Mouse (Mus musculus): ENCODE results near the gene Gorasp1. TPM values are rescaled to one million over a fixed set of nuclear protein-coding genes. Genes with fewer than 3 reads are reported as not detected.

Gene Gorasp1
- polyA plus RNA-seq, 1 experiment from 2014 or later = 25.7 TPM

DNA sequence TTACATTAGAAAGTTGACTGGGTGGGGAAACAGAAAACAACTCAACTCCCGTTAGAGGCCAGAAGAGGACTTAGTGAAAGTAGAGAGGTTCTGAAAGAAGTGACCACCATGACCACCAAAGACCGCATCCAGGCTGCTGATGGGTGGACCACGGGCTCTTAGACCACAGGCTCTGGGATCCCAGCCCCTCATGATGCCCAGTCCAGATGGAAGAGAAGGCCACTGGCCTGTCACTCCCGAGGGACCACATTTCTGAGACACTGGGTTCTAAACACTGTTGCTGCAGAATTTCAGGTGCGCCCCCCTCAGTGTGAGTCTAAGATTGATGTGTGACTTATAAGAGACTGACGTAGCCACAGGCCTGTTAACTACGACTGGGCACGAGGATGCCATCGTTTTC lies 47.9 kb downstream of the Gorasp1 start:
- no peaks in the 10 kb centered on the region for H3K36me3 ChIP-seq
- H3K9ac ChIP-seq (replicated peaks) = no peak overlapping the region
- H3K4me1 ChIP-seq = peaks cover 16% of the 10 kb centered on the region
- no peaks in the 10 kb centered on the region; the same call in 1 of the 2 replicates for H3K27me3 ChIP-seq (replicated peaks)
- no peak overlapping the region for H3K27ac ChIP-seq (replicated peaks)
- no peak overlapping the region for H3K4me2 ChIP-seq
- no peak for ATAC-seq (ENCODE audit: low FRiP score)
- H3K9me3 ChIP-seq (replicated peaks) = no peaks in the 10 kb centered on the region
- H3K4me3 ChIP-seq (replicated peaks) = no peak overlapping the region
- 83% methylated on average over 9 of the region's 9 CpGs for WGBS

DNA sequence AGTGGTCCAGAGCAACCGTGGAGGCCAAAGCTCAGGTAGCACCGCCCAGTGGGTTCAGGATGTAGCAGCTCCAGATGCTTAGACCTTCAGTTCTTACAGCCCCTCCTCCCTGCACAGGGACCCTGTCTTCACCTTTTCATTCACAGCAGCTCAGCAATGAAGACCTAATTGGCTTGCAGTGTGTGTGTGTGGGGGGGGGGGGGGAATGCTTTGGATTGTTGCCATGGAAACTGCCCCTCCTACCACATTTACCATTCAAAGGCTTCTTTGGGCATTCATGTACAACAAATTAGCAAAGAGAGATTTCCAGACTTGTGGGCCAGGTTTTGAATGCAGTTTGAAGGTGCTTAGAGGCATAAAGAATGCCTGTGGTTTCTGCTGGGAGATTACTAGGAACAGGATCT lies 48.5 kb downstream of the Gorasp1 start:
- H3K27me3 ChIP-seq (replicated peaks) = no peaks in the 10 kb centered on the region; the same call in 1 of the 2 replicates
- H3K9ac ChIP-seq (replicated peaks) = no peak overlapping the region
- H3K4me2 ChIP-seq = no peak overlapping the region
- no peak overlapping the region for H3K27ac ChIP-seq (replicated peaks)
- H3K4me3 ChIP-seq (replicated peaks) = no peak overlapping the region
- ATAC-seq (ENCODE audit: low FRiP score) = no peak
- no peaks in the 10 kb centered on the region for H3K36me3 ChIP-seq
- H3K9me3 ChIP-seq (replicated peaks) = no peaks in the 10 kb centered on the region
- 19% methylated on average over 2 of the region's 2 CpGs for WGBS
- H3K4me1 ChIP-seq = peaks cover 13% of the 10 kb centered on the region

DNA sequence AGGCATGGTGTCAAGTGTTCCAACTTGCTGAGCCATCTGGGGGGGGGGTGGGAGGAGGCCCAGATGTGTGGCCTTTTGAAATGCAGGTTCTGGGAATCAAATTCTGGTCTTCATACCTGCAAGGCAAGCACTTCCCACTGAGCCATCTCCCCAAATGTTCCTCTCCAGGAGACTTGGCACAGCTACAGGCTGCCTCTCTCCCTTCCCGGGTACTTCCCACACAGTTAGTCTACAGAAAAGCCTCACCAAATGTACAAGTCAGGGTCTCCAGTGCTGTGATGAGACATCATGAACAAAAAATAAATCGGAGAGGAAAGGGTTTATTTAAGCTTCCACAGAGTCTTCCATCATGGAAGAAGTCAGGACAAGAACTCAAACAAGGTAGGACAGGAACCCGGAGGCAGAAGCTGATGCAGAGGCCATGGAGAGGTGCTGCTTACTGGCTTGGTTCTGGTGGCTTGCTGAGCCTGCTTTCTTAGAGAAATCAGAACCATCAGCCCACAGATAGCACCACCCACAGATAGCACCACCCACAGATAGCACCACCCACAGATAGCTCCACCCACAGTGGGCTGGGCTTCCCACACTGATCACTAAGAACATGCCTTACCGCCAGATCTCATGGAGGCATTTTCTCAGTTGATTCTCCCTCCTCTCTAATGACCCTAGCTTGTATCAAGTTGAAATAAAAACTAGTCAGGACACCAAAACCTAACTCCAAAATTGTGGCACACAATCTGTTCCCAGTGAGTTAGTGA lies 50.0 kb downstream of the Gorasp1 start:
- no peak for ATAC-seq (ENCODE audit: low FRiP score)
- 79% methylated on average over 4 of the region's 4 CpGs for WGBS
- Histone ChIP-seq H3K9me3 (replicated peaks) (no peaks in the 10 kb centered on the region), H3K27ac (replicated peaks) (no peak overlapping the region), H3K9ac (replicated peaks) (no peak overlapping the region), H3K4me2 (no peak overlapping the region), H3K36me3 (no peaks in the 10 kb centered on the region), H3K4me1 (peaks cover 13% of the 10 kb centered on the region), H3K4me3 (replicated peaks) (no peak overlapping the region), H3K27me3 (replicated peaks) (no peaks in the 10 kb centered on the region)

Other genes with a start within 250 kb of the Gorasp1 start
- 4.1 and 4.6 TPM in 2 replicates for gene Scn10a, start 218.2 kb downstream of the Gorasp1 start, polyA plus RNA-seq (2015; fragmentation: Nextera tagmentation; extraction: Ambion mirVana)
- 0.70 and 1.3 TPM in 2 replicates for gene Scn11a, start 112.1 kb downstream of the Gorasp1 start, polyA plus RNA-seq (2015; fragmentation: Nextera tagmentation; extraction: Ambion mirVana)
- 52.4 and 54.6 TPM in 2 replicates for gene Wdr48, start 42.7 kb downstream of the Gorasp1 start, polyA plus RNA-seq (2015; fragmentation: Nextera tagmentation; extraction: Ambion mirVana)
- 0.74 and 0.80 TPM in 2 replicates for gene Ttc21a, start within 50 bp of the Gorasp1 start, polyA plus RNA-seq (2015; fragmentation: Nextera tagmentation; extraction: Ambion mirVana)
- gene Csrnp1, start 47.1 kb upstream of the Gorasp1 start, polyA plus RNA-seq (2015; fragmentation: Nextera tagmentation; extraction: Ambion mirVana) = 1.4 and 3.4 TPM in 2 replicates
- gene Xirp1, start 86.0 kb upstream of the Gorasp1 start, polyA plus RNA-seq (2015; fragmentation: Nextera tagmentation; extraction: Ambion mirVana) = 0.09 and 0.14 TPM in 2 replicates
- 10.5 and 11.3 TPM in 2 replicates for gene Cx3cr1, start 132.3 kb upstream of the Gorasp1 start, polyA plus RNA-seq (2015; fragmentation: Nextera tagmentation; extraction: Ambion mirVana)
- 2.4 TPM in 1 of 2 replicates, not detected in the other for gene Ccr8, start 154.5 kb upstream of the Gorasp1 start, polyA plus RNA-seq (2015; fragmentation: Nextera tagmentation; extraction: Ambion mirVana)
- gene Slc25a38, start 172.8 kb upstream of the Gorasp1 start, polyA plus RNA-seq (2015; fragmentation: Nextera tagmentation; extraction: Ambion mirVana) = 45.8 and 46.6 TPM in 2 replicates
- 830 and 1,045 TPM in 2 replicates for gene Rpsa, start 190.1 kb upstream of the Gorasp1 start, polyA plus RNA-seq (2015; fragmentation: Nextera tagmentation; extraction: Ambion mirVana)
- 0.18 and 0.50 TPM in 2 replicates for gene Mobp, start 212.1 kb upstream of the Gorasp1 start, polyA plus RNA-seq (2015; fragmentation: Nextera tagmentation; extraction: Ambion mirVana)

Measured in neural tube, embryonic 15.5 days (tissue).